8 mouse cellular contexts compared by ENCODE assay signal in genomic region chr13:51374026-51374807, GRCm38 (mm10). TPM values are rescaled to one million over a fixed set of nuclear protein-coding genes. Genes with fewer than 3 reads are reported as not detected.
DNase-seq lines count a peak whose midpoint lies in the region; ATAC-seq and TF ChIP-seq lines count a peak whose summit lies in the region.
"Had no signal": no experiment of that assay in that cellular context is flagged by ENCODE, and none has a peak within 500 bp of the region (broad histone marks: within the 10 kb centered on the region; RNA-seq: fewer than 3 reads in every experiment).

No protein-coding gene starts in this region.

- H3K4me2 ChIP-seq in kidney, embryonic 16.5 days (replicated peaks; ENCODE audit: low read depth, low read length): peak overlapping the region; percentile 22; the same call in 1 of the 2 replicates

- H3K27me3 ChIP-seq in kidney, embryonic 16.5 days (ENCODE audit: insufficient read depth, low read length): no peaks in the 10 kb centered on the region

- no peaks in the 10 kb centered on the region for H3K9me3 ChIP-seq in kidney, embryonic 16.5 days (ENCODE audit: low read length)

- peaks cover 16% of the 10 kb centered on the region for H3K4me1 ChIP-seq in kidney, embryonic 16.5 days (ENCODE audit: insufficient read depth, low read length)
- no peaks in the 10 kb centered on the region; the same call in 1 of the 2 replicates for H3K4me1 ChIP-seq in lung, adult 2 months (ENCODE audit: control insufficient read depth, insufficient read depth, low read length)

- no peak for TF ChIP-seq POLR2A in lung, adult 2 months (IDR thresholded peaks at IDR 0.05; ENCODE audit: borderline replicate concordance, extremely low read depth, low read depth, low read length)

- no peaks in the 10 kb centered on the region for H3K36me3 ChIP-seq in kidney, embryonic 16.5 days (ENCODE audit: insufficient read depth, low read length)

- H3K9ac ChIP-seq in kidney, embryonic 16.5 days (replicated peaks; ENCODE audit: low read length): no peak overlapping the region

- whole genome bisulfite sequencing in kidney, embryonic 16.5 days: 41% methylated on average over 21 of the region's 21 CpGs
- 48% methylated on average over 21 of the region's 21 CpGs for WGBS in lung, adult 2 months

- peak; percentile 9 for DNase-seq in urinary bladder, postnatal 14 days (ENCODE audit: low spot score)
- no peak for DNase-seq in urinary bladder, adult 2 months (ENCODE audit: low spot score)
- peak; percentile 11 for DNase-seq in lung, adult 2 months
- peak; percentile 1 to 54 for DNase-seq in urinary bladder, postnatal 36 days (ENCODE audit: low spot score in 2 of 2)
- no peak for DNase-seq in thymus, adult 18-20 months
- no peak for DNase-seq in cerebellum, adult 9-10 months
- DNase-seq: thymus, postnatal 25 days had no signal

- no peak overlapping the region for H3K27ac ChIP-seq in kidney, embryonic 16.5 days (ENCODE audit: low read length)

- H3K4me3 ChIP-seq in kidney, embryonic 16.5 days (ENCODE audit: low read length): no peak overlapping the region
- peak overlapping the region; percentile 2 for H3K4me3 ChIP-seq in lung, adult 2 months (replicated peaks; ENCODE audit: extremely low read depth, low read depth, low read length)

- ATAC-seq in kidney, embryonic 16.5 days (ENCODE audit: low FRiP score, low TSS enrichment): no peak

- TF ChIP-seq CTCF in lung, adult 2 months (IDR thresholded peaks at IDR 0.05; ENCODE audit: insufficient read depth, low read length): no peak

RNA-seq across cellular contexts. Expression of gene S1pr3, which starts 34.2 kb away (rescaled TPM):
- 3.4 and 5.1 TPM in 2 replicates for polyA plus RNA-seq in urinary bladder, adult 2 months (2012; rRNA removed)
- polyA plus RNA-seq in kidney, embryonic 16.5 days (2015; fragmentation: Nextera tagmentation; extraction: Ambion mirVana): 59.8 and 61.8 TPM in 2 replicates
- polyA plus RNA-seq in lung, adult 2 months (2012; rRNA removed): 38.6 and 51.1 TPM in 2 replicates

Comparison
In these comparisons a context has a peak if more than half of its experiments do, and no peak if none do; other contexts are left out.
1. DNase-seq: peak in urinary bladder, postnatal 14 days (single experiment), lung, adult 2 months (single experiment) and urinary bladder, postnatal 36 days (2 of 2); none in urinary bladder, adult 2 months (single experiment), thymus, adult 18-20 months (0 of 2) and cerebellum, adult 9-10 months (single experiment).